Mouse (Mus musculus) neural tube, embryonic 10.5 days (tissue): ENCODE measurements around the gene Tnr.
A peak's percentile ranks its signal among the peaks of the same experiment; 100 is the strongest.

Experiments used
- DNase-seq: peaks from one replicate; pipeline ENCODE4 v3.0.0-alpha.2; 2017; ENCODE audit warnings: low spot score; ENCODE audit errors: extremely low spot score

Gene Tnr

DNA sequence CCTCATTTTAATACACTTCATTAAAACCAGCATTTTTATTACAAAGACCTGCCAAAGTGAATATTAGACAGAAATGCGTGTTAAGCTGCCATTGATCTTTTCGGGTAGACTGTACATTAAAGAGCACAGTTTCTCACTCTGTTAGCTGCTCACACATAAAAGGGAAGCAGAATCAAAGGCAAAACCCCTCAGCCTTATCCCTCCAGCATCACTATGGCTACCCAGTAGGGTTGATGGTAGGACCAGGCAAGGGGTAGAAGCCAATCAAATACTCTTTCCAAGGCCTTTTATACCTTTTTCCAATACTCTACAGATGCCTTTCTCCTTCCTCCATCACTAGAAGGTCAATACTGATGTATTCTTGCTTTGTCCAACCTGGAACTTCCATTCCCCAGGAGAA lies 269.0 kb downstream of the Tnr start:
- DNase-seq: no peak

DNA sequence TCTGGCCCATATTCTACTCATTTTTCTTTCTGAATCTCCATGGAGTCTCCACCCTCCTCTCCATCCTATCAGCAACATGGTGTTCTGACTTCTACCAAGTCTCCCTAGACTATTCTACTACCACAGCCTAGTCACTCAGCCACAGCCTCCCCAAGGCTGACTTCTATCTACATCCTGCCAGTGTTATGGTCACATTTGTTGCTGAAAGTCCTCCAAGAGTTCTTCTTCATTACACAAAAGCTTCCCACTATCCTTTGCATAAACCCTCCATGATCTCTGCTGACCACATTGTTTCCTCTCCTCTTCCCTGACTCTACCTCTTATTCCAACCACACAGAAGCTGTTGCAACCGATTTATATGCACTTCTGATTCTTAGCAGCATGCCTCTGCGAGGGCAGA lies 272.5 kb downstream of the Tnr start:
- DNase-seq: no peak

GRCm38 (mm10) chr1:159800366-159800765 lies 276.8 kb downstream of the Tnr start:
- no peak for DNase-seq

DNA sequence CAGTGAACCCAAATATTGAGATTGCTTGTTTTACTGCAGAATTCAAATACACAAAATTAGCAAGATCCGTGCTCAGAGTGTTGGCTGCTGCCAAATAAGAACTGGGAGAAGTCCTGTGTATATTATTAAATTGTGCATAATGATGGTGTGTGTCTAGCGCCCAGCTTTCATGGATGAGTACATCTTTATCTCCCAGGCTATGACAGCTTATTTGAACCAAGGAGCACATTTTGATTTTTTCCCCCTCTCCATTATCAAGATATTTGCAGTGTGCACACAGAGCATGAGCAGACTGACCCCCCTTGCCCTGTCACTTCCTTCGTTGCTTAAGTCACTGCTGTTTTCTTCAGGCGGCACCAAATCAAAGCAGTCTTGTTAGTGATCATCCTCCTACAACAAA lies 278.2 kb downstream of the Tnr start:
- DNase-seq: no peak

- DNase-seq: no peak
Observed at GRCm38 (mm10) chr1:159803711-159804110, 280.1 kb downstream of the Tnr start.

- DNase-seq: no peak
Observed at GRCm38 (mm10) chr1:159809493-159809892, 285.9 kb downstream of the Tnr start.

- DNase-seq: no peak
Observed at GRCm38 (mm10) chr1:159811805-159812204, 288.2 kb downstream of the Tnr start.

DNA sequence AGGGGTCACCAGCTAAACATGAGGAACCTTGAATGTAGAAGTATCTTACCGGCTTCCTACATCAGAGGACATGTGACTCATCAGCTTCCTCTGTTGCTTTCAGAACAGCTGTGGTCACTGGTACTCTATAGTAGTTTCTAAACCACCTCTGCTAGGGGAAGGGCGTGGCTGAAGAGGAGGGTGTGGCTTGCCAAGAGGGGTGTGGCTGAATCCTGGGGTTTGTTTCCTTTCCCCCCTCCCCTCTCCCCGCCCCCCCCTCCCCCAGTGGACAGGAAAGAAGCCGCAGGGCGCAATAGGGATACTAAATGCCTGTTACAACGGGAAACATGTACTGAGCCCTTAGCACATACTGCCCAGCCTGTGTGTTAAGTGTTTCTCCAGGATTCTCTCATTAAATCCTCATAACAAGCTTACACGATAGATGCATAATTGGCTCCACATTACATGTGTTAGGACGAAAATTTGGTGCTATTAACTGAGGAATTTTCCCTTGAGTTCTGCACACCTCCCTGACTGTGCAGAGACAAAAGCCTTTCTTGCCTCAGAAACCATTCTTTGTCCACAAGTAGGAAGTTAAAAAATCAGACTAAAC lies 289.3 kb downstream of the Tnr start:
- DNase-seq: peak; percentile 24

DNA sequence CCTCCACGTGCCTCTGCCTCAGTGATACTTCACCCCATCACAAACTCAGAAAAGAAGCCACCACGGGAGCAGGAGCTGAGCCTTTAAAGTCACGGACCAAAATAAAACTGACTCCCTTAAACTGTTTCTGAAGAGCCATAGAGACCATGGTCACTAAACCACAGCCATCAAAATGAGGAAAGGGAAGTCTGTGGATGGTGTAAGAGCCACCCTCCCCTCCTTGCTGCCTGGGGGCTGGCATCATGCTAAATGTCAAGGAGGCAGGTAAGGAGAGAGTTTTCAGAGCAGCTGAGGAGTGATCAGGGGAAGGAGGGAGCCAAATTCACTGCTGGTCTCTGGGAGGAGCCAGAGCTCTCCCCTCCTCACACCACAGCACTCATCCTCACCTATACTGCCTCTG lies 290.8 kb downstream of the Tnr start:
- no peak for DNase-seq

- no peak for DNase-seq
Observed at GRCm38 (mm10) chr1:159816614-159817371, 293.2 kb downstream of the Tnr start.

DNA sequence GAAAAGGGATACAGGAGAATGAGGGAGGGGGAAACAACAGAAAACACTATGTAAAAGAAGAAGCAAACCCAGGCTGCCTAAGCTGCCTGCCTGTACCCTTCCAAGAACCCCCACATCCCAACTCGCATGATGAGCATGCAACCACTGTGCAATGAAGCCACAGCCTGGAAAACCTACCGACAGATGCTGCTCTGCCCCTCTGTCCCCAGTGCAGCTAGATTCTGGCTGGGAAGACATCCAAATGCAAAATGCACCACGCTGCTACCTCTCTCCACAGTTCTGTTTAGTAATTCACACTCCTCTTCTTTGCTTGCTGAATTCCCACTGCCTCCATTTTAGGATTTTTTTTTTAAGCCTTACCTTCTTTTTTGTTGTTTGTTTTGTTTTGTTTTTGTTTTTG lies 295.9 kb downstream of the Tnr start:
- no peak for DNase-seq

GRCm38 (mm10) chr1:159822416-159822815 lies 298.8 kb downstream of the Tnr start:
- DNase-seq: no peak

- no peak for DNase-seq
Observed at GRCm38 (mm10) chr1:159828531-159828930, 305.0 kb downstream of the Tnr start.

- DNase-seq: no peak
Observed at GRCm38 (mm10) chr1:159833165-159833564, 309.6 kb downstream of the Tnr start.

DNA sequence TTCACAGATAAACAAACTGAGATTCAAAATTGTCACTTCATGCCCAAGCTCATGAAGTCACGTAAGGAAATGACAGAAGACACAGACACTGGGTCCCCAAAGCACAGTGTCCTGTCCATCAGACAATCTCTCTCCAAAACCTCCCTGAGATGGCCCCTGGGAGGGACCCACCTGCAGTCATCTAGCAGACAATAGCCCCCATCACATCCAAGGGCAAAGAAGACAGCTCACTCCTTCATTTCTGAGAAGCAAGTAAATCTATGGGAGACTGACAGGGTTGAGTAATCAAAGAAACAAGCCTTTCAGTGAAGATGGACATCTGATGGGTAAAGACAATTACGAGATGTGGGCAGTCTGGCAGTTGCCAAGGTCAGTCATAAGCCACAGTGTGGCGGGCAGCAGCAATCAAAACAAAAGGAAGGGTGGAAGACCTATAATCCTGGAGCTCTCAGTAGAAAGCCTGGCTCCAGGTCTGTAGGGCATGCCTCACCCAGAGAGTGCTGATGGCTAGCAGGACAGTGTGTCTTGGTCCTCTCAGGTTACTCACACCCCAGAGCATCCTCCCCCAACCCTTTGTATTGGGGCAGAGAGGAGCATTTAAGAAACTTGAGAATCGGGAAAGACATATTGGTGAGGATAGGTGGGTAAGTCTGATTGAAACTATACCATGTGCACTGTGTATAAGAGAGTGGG lies 310.2 kb downstream of the Tnr start:
- DNase-seq: no peak

DNA sequence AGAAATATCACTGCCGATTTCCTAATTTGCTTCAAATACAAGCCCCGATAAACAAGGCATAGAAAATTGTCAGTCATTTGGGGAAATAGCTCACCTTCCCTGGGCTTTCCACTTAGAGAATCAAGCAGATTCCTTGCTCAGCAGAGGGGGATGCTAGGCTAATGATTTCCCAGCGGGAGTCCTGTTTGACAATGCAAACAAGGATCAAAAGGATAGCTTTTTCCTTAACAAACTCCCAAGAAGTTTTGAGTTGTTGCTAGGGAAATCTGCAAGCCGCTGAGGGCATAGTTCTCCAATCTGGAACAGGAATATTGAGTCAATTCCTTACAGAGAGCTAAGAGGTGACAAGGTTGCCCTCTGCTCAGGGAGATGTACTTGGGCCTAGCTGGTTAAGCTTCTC lies 311.6 kb downstream of the Tnr start:
- DNase-seq: no peak

DNA sequence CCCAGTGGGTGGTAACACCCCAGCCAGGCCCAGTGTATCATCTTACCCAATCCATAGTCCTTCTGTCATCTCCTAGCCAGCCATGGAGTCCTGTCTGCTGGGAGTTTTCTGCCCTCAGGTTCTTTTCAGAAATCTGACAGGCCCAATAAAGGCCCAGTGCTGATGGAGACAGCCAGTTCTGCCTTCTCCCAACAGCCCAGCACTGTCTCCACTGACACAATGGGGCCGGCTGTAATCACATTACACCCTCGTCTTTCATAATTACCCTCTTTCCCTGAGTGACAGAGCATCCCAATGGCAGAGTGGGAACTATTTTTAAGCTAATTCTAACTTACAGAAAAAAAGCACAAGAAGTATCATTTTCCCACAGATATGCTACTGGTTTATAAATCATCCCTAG lies 316.8 kb downstream of the Tnr start:
- no peak for DNase-seq

DNA sequence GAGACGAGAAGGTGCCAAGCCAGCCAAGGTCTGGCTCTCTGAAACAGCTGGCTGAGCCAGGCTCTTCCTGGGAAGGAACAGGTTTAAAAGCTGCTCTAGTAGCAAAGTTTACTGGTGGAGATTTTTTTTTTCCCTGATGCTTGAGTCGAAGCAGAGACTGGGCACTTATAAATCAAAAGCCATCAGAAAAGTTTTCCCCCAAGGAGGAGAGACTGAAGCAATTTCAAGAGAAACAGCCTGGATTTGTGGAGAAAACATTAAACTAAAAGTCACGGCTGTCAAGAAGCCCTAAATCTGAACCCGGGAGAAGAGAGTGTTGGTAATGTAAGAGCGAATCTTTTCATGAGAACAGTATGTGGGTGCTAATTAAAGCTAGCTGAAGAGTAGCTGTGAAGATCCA lies 319.3 kb downstream of the Tnr start:
- no peak for DNase-seq

DNA sequence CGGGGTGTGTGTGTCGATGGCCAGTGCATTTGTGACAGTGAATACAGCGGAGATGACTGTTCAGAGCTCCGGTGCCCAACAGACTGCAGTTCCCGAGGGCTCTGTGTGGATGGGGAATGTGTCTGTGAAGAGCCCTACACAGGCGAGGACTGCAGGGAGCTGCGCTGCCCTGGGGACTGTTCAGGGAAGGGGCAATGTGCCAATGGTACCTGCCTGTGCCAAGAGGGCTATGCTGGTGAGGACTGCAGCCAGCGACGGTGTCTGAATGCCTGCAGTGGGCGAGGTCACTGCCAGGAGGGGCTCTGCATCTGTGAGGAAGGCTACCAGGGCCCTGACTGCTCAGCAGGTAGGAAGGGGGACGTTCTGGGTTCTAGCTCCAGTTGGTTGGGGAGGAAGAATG lies 328.5 kb downstream of the Tnr start:
- no peak for DNase-seq

DNA sequence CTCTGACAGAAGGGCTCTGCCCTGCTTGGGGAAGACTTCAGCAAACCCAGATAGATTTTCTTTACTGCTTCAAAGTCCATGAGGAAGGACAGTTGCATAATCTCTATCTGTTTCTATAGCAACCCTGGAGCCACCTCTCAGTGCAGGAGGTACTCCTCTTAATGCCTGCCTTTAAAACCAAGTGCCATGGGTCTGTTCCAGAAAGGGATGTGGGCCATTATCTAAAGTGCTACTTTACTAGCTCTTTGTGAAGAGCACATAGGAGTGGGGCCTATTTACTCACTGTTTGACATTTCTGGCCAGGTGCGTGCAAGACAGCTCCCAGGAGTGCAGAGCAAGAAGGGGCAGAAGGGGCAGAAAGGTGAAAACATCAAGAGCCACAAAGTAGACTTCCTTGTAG lies 330.7 kb downstream of the Tnr start:
- no peak for DNase-seq

GRCm38 (mm10) chr1:159861782-159862474 lies 338.4 kb downstream of the Tnr start:
- no peak for DNase-seq

DNA sequence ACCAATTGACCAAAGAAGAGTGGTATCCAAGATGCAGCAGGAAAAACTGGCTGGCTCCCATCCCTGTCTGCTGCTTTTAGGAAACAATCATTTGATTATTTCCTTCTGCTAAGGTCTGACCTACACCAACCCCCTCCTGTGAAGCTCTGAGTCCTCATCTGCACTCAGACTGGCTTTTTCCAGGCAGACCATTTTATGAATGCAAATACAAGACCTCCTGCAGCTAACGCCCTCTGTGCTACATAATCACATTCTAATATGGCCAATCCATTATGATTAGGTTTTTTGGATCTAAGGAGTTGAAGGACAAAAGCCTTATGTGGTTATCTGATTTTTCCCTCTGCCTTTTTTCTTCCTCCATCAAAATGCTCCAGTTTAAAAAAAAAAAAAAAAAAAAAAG lies 342.1 kb downstream of the Tnr start:
- no peak for DNase-seq
